Mouse (Mus musculus) heart, adult 2 months (tissue): ENCODE measurements around the gene Cfap45.
A peak's percentile ranks its signal among the peaks of the same experiment; 100 is the strongest.

Source experiments
- CTCF ChIP-seq: fragments of 200-600 bp; IDR thresholded peaks from 2 replicates; pipeline ENCODE4 v1.8.1; 2022; ENCODE audit warnings: antibody characterized with exemption, mild to moderate bottlenecking, moderate library complexity
- EP300 ChIP-seq: fragments of 200-500 bp; IDR thresholded peaks from 2 replicates; pipeline ENCODE4 v1.6.1; 2011; ENCODE audit warnings: low read depth, low read length, control low read depth; ENCODE audit not compliant: insufficient read depth
- POLR2A ChIP-seq: fragments of 200-500 bp; IDR thresholded peaks from 2 replicates; pipeline ENCODE4 v1.6.1; 2011; ENCODE audit warnings: mild to moderate bottlenecking, low read depth, low read length, control low read depth; ENCODE audit not compliant: insufficient read depth

DNA sequence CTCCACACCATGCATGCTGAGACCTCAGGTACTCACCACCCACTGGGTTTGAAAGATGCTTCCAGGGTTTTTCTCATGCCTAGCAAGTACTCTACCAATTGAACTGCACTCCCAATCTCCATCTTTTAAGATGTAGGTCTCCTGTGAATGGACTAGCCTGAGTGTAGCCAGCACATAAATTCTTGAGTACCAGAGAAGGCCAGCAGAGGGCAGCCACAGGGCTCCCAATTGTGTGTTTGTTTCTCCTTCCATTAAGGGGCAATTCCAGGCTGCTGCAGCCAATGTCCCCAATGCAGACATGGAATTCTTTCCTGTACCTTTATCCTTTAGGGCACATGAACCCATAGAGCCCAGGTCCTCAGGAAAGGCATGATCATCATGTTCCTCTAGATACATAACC lies 73.9 kb downstream of the Cfap45 start:
- TF ChIP-seq POLR2A (no peak), CTCF (peak; percentile 72), EP300 (no peak)
